Mouse (Mus musculus) layer of hippocampus, postnatal 10 days (tissue): Measurements from ENCODE around the gene Hjurp. TPM values are rescaled to one million over a fixed set of nuclear protein-coding genes. Genes with fewer than 3 reads are reported as not detected.

Source experiments
- DNase-seq, 2 experiments: peaks; one replicate each; pipeline ENCODE4 v3.0.0; 2021; ENCODE audit warnings: low spot score in 2 of 2
- total RNA-seq, 2 experiments: library from RNA; stranded (reverse); gene quantifications; 2 replicates each; pipeline ENCODE4 v1.2.3; 2021

The Hjurp gene
- total RNA-seq, 2 experiments from 2014 or later: 44.8 to 49.1 TPM

DNA sequence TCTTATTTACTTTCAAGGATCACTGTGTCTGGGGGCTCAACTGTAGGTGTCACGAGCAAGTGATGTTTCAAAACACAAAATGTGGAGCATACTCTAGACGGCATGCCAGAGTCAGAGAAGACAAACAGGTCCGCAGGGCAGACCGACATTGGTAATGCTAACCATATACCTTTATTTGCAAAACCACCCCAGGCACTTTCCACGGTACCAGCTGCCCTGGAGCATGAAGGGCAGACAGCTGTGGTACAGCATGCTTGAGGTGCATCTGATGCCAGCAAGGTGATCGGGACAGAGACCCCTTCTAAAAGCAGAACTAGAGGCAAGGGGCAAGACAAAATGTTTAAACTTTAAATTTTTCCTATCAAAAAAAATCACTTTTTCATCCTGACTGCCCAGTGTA is 14.5 kb downstream of the Hjurp start:
- no peak for DNase-seq

DNA sequence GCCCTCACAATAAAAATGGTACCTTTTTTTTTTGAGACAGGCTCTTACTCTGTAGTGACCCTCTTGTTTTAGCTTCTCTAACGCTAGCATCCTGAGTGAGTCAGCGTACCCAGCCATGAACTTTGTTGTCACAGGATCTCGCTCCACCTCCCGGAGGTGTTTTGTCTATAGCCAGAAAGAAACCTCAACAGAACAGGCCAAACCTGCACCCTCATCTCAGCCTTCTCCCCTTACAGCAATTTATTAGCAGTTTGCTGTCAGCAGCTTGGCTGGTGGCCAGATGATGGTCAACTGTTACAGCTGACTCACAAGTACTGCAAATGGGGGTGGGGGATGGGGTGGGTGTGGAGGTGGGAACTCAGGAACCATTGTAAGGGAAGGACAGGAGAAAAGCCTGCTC is 15.2 kb downstream of the Hjurp start:
- DNase-seq: peak; percentile 69 to 72

DNA sequence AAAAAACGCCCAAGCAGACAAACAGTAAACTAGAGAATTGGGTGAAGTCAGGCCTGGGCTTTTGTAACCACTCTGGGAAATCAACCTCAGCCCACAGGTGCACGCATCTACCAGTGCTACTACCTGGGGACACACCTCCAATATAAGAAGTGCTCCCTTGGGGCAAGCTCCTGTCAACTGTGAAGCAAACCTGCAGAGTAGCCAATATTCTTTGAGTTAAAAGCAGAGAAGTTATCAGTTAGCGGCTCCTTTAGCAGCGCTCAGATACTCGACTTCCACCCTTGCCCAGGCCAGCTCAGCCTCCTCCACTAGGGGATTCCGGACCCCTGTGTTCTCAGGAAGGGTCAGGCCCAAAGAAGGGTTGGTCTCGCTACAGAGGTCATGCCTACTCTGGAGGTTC is 15.7 kb downstream of the Hjurp start:
- no peak for DNase-seq

- DNase-seq: no peak
Measured at GRCm38 (mm10) chr1:88260604-88261377, 16.6 kb downstream of the Hjurp start.

DNA sequence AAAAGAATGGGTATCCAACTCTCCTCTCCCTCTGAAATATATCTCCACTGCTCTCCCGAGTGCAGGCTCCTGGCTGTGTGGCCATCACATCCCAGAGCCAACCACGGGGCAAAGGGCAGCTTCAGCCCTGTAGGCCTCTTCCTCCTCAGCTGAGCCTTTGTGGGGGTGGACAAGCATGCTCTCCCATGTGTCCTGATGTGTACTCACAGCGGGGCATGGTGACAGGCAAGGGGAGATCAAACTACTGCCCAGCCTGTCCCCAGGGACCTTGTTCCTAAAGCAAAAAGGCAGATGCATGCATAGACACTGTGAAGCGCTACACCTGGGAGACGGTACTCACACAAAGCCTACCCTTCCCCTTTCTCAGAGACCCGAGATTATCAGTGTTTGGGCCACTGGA is 17.3 kb downstream of the Hjurp start:
- DNase-seq: peak in 1 of 2 experiments; percentile 64

- DNase-seq: peak in 1 of 2 experiments; percentile 52
Measured at GRCm38 (mm10) chr1:88259643-88260024, 17.8 kb downstream of the Hjurp start.

GRCm38 (mm10) chr1:88258881-88259642 is 18.4 kb downstream of the Hjurp start:
- DNase-seq: peak; percentile 66 to 68

- DNase-seq: no peak
Measured at GRCm38 (mm10) chr1:88258361-88258760, 19.1 kb downstream of the Hjurp start.

GRCm38 (mm10) chr1:88257681-88258080 is 19.8 kb downstream of the Hjurp start:
- no peak for DNase-seq

GRCm38 (mm10) chr1:88256886-88257663 is 20.4 kb downstream of the Hjurp start:
- DNase-seq: no peak

GRCm38 (mm10) chr1:88255989-88256754 is 21.3 kb downstream of the Hjurp start:
- peak; percentile 76 to 77 for DNase-seq

- DNase-seq: no peak
Measured at GRCm38 (mm10) chr1:88255466-88255857, 22.0 kb downstream of the Hjurp start.

- DNase-seq: peak in 1 of 2 experiments; percentile 49
Measured at GRCm38 (mm10) chr1:88254793-88255465, 22.5 kb downstream of the Hjurp start.

GRCm38 (mm10) chr1:88253540-88253939 is 23.9 kb downstream of the Hjurp start:
- DNase-seq: no peak

DNA sequence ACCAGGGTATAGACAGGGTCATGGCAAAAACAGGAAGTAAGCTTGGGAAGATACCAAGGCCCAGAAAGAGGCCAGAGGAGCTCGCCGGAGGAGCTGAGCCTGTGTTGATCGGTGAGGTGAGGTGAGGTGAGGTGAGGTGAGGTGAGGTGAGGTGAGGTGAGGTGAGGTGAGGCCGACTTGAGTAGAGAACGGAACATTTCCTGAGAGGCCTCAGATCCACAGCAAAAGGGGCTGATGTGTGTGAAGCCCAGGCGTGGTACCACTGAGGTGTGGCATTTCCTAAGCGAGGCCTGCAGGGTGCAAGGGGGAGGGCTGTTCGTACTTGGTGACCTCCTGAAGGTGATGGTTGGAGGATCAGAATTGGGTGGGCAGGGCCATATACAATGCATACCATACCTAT is 24.3 kb downstream of the Hjurp start:
- no peak for DNase-seq

- no peak for DNase-seq
Measured at GRCm38 (mm10) chr1:88250023-88250422, 27.4 kb downstream of the Hjurp start.

DNA sequence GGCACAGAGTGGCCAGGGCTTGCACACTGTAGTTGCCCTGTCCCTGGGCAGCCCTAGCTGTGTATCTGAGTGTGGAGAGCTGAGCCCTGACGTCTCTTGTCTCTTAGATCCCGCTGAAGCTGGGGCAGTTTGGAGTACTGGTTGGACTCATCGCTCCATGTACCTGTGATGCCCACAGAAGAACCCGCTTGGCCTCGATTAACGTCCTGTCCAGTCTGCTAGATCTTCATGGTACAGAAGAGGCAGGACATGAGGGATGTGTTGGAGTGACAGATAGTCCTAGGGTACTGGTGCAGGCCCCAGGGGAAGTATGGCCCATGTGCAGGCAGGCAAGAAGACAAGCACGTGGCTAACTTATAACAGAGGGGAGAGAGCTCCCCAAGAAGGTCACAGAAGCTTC is 27.8 kb downstream of the Hjurp start:
- no peak for DNase-seq

DNA sequence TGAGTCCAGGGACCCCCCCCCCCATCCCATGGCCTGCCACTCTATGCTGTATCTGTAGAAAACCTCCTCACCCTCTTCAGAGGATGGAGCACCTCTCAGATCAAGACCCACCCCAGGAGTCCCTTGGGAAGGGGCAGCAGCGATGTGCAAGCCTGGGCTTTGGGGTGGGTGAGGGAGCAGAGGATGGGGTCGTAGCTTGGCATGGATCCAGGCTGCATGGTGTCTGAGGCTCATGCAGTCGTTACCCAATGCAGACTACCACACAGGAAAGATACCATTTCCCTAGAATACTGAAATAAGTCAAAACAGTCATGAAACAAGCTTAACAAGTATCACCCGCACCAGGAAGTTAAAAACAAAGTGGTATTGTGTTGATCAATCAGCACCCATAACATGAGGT is 28.8 kb downstream of the Hjurp start:
- no peak for DNase-seq

- no peak for DNase-seq
Measured at GRCm38 (mm10) chr1:88247660-88248059, 29.8 kb downstream of the Hjurp start.

DNA sequence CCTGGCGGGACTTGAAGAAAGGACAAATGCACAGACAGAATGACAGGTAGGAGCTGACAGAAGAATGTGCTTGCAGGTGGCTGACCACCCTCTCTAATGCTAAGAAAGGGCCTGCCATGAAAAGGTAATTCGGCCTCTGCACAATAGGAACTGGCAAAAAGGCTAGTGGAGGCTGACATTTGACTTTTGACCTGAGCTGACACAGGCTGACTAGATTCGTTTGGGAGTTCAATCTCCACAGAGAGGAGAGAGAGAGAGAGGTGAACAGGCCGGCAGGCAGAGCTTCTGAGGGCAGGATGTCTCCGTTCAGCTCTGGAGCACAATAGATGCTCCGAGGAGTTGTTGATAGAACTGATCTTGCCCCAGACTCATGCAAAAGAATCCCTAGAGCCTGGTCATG is 31.0 kb downstream of the Hjurp start:
- DNase-seq: no peak
